Mouse (Mus musculus): Measurements from ENCODE around the gene Epb41l1.
"Not testable (repeated sequence)": the region's sequence is repeated elsewhere in the genome, so short reads cannot be mapped to it uniquely, and the experiment has no call there.

Gene Epb41l1

GRCm38 (mm10) chr2:156486086-156486751, 65.5 kb downstream of the Epb41l1 start:
- no peak for ATAC-seq (ENCODE audit: low TSS enrichment)

DNA sequence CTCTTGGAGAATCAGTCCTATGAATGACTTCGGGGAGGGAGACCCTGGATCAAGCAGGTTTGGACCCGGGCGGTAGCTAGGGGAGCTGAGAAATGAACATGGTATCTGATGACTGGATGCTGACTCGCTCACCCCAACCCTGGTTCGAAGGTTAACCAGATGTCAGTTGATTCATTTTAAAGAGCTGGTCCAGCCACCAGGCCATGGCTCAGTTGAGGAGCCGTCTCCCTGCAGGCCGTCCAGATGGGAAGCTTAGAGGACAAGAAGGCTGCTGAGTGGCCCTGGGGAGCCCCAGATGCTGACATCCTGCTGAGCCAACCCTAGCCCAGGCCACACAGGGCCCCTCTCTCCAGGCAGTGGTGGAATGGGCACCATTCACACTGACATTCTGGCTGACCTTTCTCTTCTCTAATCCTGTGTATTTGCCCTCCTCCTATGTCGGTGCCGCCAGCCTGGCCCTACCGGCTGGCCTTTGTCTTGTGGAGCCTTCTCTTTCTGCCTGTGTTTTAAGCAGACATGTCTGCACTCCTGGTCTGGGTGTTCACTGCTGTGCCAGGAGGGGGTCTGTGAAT, 67.0 kb downstream of the Epb41l1 start:
- ATAC-seq (ENCODE audit: low TSS enrichment), result no peak

DNA sequence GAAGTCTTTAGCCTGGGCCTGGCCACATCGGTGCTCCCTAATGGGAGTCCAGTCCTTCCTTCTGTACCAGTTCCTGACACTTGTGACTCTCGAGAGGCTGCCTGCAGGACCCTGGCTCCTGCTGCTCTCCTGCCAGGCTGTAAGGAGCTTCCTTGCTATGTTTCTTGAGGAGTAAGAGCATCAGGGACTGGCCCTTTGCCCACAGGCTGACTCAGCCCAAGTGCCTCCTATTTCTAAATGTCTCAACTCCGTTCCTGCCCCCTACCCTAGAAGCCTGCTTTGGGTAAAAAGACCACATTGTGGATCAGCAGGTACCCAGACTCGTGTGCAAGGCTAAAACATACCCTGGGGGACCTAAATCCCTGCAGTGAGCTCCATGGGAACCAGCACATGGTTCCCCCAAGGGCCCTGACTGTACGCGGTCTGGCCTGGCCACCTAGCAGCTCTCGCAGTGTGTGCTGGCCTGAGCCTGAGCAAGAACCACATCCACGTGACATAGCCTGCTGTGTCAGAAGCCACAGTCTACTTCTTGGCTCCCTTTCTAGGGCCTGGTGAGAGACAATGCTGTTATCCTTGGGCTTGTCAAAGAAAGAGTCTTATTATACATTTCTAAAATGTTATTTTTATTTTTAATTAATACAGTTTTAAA, 67.6 kb downstream of the Epb41l1 start:
- no peak for ATAC-seq (ENCODE audit: low TSS enrichment)

DNA sequence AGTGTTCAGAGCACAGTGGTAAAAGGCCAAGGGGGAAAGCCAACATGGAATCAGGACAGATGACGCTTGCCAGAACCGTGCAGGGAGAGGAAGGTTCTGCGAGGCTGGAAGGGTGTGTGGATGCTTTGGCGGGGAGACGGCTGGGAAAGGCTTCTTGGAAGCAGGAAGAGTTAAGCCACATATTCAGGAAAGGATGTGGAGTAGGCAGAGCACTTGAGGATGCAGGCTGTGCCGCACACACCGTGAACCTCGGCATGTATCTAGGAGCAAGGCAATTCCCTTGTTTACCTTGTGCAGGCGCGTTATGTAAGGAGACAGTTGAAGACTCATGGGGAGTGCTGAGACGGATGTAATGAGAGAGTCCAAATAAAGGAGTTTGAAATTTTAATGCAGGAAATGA, 69.5 kb downstream of the Epb41l1 start:
- ATAC-seq (ENCODE audit: low TSS enrichment), result peak; percentile 36

GRCm38 (mm10) chr2:156491796-156492195, 71.1 kb downstream of the Epb41l1 start:
- ATAC-seq (ENCODE audit: low TSS enrichment), result no peak

- no peak for ATAC-seq (ENCODE audit: low TSS enrichment)
Measured at GRCm38 (mm10) chr2:156493766-156494165, 73.1 kb downstream of the Epb41l1 start.

DNA sequence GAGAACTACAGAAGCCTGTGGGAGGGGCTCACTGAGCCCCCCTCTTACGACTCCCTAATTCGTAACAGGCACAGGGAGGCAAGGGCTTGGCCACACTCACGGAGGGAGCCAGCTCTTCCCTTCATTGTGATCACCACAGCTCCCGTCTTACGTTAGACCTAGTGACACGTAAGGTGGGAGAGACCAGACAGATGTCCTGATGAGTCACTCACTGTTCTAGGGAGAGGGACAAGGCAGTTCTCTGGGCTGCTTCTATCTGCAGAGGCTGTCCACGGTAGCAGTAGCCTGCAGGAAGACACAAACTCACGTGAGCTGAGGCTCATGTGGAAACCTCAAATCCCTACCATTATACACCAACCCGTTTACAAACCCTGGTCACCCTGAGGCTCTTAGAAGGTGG, 73.8 kb downstream of the Epb41l1 start:
- ATAC-seq (ENCODE audit: low TSS enrichment), result peak; percentile 51

DNA sequence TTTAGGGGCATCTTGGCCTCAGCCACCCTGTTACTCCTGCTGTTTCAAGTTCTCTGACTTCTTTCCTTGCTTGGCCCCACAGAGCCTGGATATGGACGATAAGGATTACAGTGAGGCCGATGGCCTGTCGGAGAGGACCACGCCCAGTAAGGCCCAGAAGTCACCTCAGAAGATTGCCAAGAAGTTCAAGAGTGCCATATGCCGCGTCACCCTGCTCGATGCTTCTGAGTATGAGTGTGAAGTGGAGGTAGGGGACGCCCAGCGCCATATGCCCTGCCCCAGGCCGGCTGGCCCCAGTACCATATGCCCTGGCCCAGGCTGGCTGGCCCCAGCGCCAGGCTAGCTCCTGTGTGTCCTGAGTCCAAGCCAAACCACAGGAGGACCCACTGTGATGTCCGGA, 74.2 kb downstream of the Epb41l1 start:
- no peak for ATAC-seq (ENCODE audit: low TSS enrichment)

DNA sequence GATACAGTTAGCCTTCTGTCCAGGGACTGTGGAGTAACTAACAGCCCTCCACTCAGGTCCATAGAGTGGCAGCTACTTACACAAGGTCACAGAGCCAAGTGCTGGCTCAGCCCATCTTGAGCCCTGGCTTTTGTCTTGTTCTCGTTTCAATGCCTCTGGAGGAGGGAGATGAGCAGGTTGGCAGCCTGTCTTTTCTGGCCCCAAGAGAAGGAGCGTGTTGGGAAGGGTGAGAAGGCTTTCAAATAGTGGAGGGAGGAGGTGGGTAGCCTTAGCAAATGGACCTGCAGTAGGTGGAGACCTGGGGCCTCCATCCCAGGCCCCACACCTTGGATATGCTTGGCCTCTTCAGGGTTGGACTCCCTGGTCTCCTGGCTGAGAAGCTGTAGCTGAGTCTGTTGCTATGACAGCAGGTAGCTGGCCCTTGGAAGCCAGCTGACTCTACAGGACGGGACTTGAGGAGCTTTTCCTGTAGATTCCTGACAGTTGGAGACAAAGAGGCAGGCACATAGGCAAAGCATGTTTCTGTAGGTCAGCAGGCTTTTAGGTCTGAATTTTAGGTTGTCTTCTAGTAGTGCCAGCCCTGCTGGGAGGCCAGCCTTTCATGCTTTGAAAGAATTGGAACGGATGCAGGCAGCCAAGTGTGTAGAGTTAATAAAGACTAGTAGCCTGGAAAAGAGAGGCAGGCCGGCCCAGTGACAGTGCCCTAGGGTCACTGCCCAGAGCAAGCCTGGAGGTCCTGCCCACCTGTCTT, 76.3 kb downstream of the Epb41l1 start:
- no peak for ATAC-seq (ENCODE audit: low TSS enrichment)

GRCm38 (mm10) chr2:156497915-156498314, 77.2 kb downstream of the Epb41l1 start:
- ATAC-seq (ENCODE audit: low TSS enrichment), result peak; percentile 18; the same call in 1 of the 2 replicates

DNA sequence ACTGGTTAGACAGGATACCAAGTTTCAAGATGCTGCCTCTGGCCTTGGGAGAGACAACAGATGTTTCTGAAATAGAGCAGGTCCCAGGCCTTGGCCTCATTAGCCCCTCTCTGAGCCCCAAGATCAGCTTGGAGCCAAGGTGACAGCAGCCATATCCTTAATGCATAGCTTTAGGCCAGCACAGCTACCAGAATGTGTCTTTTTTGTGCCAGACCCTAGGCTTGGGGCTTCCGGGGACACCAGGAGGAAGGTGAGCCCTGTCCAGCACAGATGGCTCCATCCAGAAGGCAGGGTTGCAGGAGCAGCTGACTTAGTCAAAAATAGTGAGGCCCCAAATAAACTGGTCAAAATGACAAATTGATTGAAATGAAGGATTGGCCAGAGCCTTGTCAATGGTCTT, 80.3 kb downstream of the Epb41l1 start:
- ATAC-seq (ENCODE audit: low TSS enrichment), result no peak

DNA sequence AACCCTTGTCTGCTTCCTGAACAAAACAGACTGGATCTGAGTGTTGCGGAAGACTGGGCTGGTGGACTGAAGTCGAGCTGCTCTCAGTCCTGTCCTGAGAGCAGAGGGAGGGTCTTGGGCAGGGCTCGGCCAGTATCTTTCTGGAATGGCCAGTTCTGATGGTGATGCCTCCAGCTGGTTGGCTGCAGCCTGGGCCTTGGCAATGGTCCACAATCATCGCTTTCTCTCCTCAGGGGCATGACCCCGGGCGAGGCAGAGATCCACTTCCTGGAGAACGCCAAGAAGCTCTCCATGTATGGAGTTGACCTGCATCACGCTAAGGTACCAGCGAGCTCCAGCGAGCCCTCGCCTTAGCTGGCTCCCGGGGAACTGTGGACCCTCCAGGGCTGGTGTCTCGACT, 84.8 kb downstream of the Epb41l1 start:
- ATAC-seq (ENCODE audit: low TSS enrichment), result no peak

DNA sequence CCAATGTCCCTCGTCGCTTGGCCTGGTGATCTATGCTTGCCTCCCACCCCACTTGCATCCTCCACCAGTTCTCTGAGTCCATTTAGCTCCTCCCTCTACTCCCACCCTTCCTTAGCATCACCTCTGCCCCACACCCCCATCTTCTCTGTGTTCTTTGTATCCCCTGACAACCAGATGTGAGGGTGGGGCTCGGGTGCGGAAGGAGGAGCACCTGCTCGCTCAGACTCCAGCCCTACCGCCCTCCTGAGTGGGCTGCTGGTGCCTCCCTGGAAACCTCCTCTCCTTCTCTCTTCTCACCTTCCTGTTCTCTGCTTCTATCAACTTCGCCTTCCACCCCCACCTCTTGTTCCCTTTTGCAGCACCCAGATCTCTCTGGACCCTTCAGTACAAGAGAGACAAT, 91.3 kb downstream of the Epb41l1 start:
- no peak for ATAC-seq (ENCODE audit: low TSS enrichment)

GRCm38 (mm10) chr2:156512561-156512960, 91.9 kb downstream of the Epb41l1 start:
- no peak for ATAC-seq (ENCODE audit: low TSS enrichment)

DNA sequence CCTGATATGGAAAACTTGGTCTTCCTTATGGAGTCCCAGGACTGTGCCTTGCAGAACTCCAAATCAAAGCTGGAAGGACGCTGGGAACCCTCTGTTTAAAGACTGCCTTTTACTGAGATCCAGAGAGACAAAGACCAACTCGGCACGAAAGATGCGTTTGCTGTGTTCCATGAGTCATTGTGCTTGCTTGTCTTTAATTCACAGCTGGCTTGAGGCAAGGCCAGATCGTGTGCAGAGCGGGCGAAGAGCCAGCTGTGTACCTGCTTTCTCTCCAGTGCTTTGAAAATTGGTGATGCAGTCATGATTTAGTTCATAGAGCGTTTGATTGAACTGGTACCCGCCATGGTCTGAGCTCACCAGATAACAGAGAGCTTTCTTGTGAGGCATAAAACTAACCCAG, 94.4 kb downstream of the Epb41l1 start:
- no peak for ATAC-seq (ENCODE audit: low TSS enrichment)

DNA sequence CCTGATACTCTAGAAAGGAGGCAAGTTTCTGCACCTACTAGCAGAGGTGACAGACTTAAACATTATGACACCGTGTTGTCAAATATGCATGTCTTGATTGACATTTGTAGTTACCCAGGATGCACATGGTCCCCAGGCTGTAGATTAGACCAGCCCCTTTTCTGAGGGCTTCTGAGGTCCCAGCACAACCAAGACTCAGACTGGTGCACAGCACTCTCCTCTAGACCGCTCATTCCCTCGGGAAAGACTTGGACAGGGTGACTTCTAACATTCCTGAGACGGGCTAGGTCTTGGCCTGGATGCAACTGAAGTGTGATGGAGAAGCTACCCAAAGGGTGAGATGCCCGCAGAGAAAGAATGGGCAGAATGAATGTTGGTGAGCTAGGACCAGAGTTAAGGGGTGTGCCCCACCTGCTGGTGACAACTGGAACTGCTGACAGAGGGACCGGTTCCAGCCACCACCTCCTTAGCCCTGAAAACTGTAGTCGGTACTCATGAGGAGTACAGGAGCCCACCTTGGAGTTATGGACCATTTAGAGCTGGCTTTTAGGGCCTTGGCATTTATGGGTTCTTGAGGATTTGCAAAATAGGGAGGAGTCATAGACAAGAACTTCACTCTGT, 95.0 kb downstream of the Epb41l1 start:
- peak; percentile 61 for ATAC-seq (ENCODE audit: low TSS enrichment)

- ATAC-seq (ENCODE audit: low TSS enrichment), result not testable (repeated sequence)
Measured at GRCm38 (mm10) chr2:156516678-156517077, 96.0 kb downstream of the Epb41l1 start.

GRCm38 (mm10) chr2:156518306-156518705, 97.6 kb downstream of the Epb41l1 start:
- ATAC-seq (ENCODE audit: low TSS enrichment), result peak; percentile 66

DNA sequence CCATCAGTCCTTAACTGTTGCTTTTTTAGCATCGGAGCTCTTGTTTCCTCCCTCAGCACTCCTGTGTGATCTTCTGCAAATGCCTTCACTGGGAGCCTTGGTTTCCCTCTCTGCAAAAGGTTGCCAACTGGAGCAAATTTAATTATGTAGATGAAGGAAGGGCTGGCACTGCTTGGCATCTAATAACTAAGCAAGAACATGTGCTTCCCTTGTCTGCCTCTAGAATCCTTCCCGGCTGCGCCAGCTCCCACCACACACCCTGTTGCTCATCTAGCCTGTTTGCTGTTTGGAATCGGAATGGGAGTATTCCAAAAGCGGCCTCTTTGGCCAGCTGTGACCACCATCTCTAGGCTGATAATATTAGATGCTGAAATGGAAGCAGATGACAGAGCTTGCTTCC, 98.9 kb downstream of the Epb41l1 start:
- 0 out of 2 replicates have a peak, but pooled peaks have one; percentile 18 for ATAC-seq (ENCODE audit: low TSS enrichment)

DNA sequence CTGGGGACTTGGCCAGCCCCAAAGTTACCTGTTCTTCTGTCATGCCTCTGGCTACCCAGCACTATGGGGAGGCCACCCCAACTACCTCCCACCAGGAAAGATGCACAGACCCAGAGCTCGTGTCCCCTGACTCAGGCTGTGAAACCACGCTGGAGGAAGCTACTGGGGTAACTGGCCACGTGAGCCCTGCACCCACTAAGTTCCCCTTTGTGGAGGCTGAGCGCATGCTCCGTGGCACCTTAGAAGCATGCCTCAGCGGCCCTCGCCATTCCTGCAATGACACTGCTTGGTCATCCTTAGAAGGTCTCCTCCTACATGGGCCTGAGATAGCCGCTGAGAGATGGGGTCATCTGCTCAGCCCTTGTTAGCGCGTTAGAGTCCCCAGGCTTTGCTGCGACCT, 102.3 kb downstream of the Epb41l1 start:
- ATAC-seq (ENCODE audit: low TSS enrichment), result no peak

- ATAC-seq (ENCODE audit: low TSS enrichment), result no peak
Measured at GRCm38 (mm10) chr2:156524078-156524477, 103.4 kb downstream of the Epb41l1 start.

DNA sequence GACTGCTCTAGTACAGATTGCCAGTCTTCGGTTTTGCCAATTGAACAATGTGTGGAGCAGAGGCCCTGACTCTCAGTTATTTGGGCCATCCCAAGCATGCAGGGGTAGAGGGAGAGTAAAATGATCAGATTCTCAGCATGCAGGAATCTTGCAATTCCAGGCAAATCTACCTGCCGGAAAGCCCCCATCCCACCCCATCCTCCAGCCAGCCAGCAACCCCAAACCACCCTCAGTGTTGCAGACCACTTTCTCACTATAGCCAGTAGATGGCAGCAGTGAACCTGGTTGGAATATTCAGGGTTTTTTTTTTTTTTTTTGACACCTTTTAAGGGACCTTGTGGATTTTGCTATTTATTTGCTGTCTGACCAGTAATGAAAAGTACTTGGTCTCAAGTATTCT, 109.0 kb downstream of the Epb41l1 start:
- ATAC-seq (ENCODE audit: low TSS enrichment), result no peak
